Mouse (Mus musculus): Measurements from ENCODE around the gene Mcpt4.
"Not testable (repeated sequence)": the region's sequence is repeated elsewhere in the genome, so short reads cannot be mapped to it uniquely, and the experiment has no call there.

Mcpt4 gene

GRCm38 (mm10) chr14:56062213-56062612, at the start of gene Mcpt4:
TSS of gene Mcpt4 (minus strand) at chr14:56062313.
- not testable (repeated sequence) for DNase-seq (ENCODE audit: low read depth, low spot score)

GRCm38 (mm10) chr14:56105447-56106180, 43.5 kb upstream of the Mcpt4 start:
- no peak for DNase-seq (ENCODE audit: low read depth, low spot score)

- no peak for DNase-seq (ENCODE audit: low read depth, low spot score)
These were observed 42.9 kb upstream of the Mcpt4 start for GRCm38 (mm10) chr14:56105016-56105415.

- DNase-seq (ENCODE audit: low read depth, low spot score), result no peak
These were observed 41.3 kb upstream of the Mcpt4 start for GRCm38 (mm10) chr14:56103452-56103851.

GRCm38 (mm10) chr14:56102386-56102785, 40.3 kb upstream of the Mcpt4 start, which contains the start of gene Ctsg:
TSS of gene Ctsg (minus strand) at chr14:56102574.
- DNase-seq (ENCODE audit: low read depth, low spot score), result no peak

GRCm38 (mm10) chr14:56098940-56099339, 36.8 kb upstream of the Mcpt4 start:
- peak; percentile 19 for DNase-seq (ENCODE audit: low read depth, low spot score)

- peak; percentile 7 for DNase-seq (ENCODE audit: low read depth, low spot score)
These were observed 35.5 kb upstream of the Mcpt4 start for GRCm38 (mm10) chr14:56097597-56097996.

- DNase-seq (ENCODE audit: low read depth, low spot score), result no peak
These were observed 31.2 kb upstream of the Mcpt4 start for GRCm38 (mm10) chr14:56093353-56093752.

- DNase-seq (ENCODE audit: low read depth, low spot score), result no peak
These were observed 24.6 kb upstream of the Mcpt4 start for GRCm38 (mm10) chr14:56086711-56087110.

- DNase-seq (ENCODE audit: low read depth, low spot score), result no peak
These were observed 23.1 kb upstream of the Mcpt4 start, which contains the start of gene Mcpt8 for GRCm38 (mm10) chr14:56085167-56085566. TSS of gene Mcpt8 (minus strand) at chr14:56085273.

GRCm38 (mm10) chr14:56082016-56082415, 19.9 kb upstream of the Mcpt4 start:
- no peak for DNase-seq (ENCODE audit: low read depth, low spot score)

- no peak for DNase-seq (ENCODE audit: low read depth, low spot score)
These were observed 4.4 kb downstream of the Mcpt4 start for GRCm38 (mm10) chr14:56057722-56058121.

- no peak for DNase-seq (ENCODE audit: low read depth, low spot score)
These were observed 6.7 kb downstream of the Mcpt4 start for GRCm38 (mm10) chr14:56055408-56055807.

- DNase-seq (ENCODE audit: low read depth, low spot score), result not testable (repeated sequence)
These were observed 20.3 kb downstream of the Mcpt4 start, which contains the start of gene Mcpt2 for GRCm38 (mm10) chr14:56041792-56042191. TSS of gene Mcpt2 (plus strand) at chr14:56042041.

GRCm38 (mm10) chr14:56034433-56034832, 27.7 kb downstream of the Mcpt4 start:
- no peak for DNase-seq (ENCODE audit: low read depth, low spot score)

- DNase-seq (ENCODE audit: low read depth, low spot score), result not testable (repeated sequence)
These were observed 31.7 kb downstream of the Mcpt4 start, which contains the start of gene Mcpt9 for GRCm38 (mm10) chr14:56030395-56030794. TSS of gene Mcpt9 (minus strand) at chr14:56030495.

GRCm38 (mm10) chr14:56021305-56021704, 40.8 kb downstream of the Mcpt4 start:
- not testable (repeated sequence) for DNase-seq (ENCODE audit: low read depth, low spot score)

GRCm38 (mm10) chr14:56019446-56019845, 42.7 kb downstream of the Mcpt4 start:
- no peak for DNase-seq (ENCODE audit: low read depth, low spot score)

GRCm38 (mm10) chr14:56017671-56018070, 44.4 kb downstream of the Mcpt4 start, which contains the start of gene Mcpt1:
TSS of gene Mcpt1 (plus strand) at chr14:56017971.
- not testable (repeated sequence) for DNase-seq (ENCODE audit: low read depth, low spot score)

GRCm38 (mm10) chr14:56013924-56014323, 48.2 kb downstream of the Mcpt4 start:
- no peak for DNase-seq (ENCODE audit: low read depth, low spot score)

GRCm38 (mm10) chr14:56013147-56013546, 49.0 kb downstream of the Mcpt4 start:
- DNase-seq (ENCODE audit: low read depth, low spot score), result no peak
